Mouse (Mus musculus) mature B cell (primary cell): ENCODE results near the gene Cipc.

Source experiments
- in situ Hi-C: fragments of 300-500 bp; cut with MboI; formaldehyde crosslinking; loops from 2 replicates; pipeline ENCODE4 v1.14.3; 2019

The Cipc gene

DNA sequence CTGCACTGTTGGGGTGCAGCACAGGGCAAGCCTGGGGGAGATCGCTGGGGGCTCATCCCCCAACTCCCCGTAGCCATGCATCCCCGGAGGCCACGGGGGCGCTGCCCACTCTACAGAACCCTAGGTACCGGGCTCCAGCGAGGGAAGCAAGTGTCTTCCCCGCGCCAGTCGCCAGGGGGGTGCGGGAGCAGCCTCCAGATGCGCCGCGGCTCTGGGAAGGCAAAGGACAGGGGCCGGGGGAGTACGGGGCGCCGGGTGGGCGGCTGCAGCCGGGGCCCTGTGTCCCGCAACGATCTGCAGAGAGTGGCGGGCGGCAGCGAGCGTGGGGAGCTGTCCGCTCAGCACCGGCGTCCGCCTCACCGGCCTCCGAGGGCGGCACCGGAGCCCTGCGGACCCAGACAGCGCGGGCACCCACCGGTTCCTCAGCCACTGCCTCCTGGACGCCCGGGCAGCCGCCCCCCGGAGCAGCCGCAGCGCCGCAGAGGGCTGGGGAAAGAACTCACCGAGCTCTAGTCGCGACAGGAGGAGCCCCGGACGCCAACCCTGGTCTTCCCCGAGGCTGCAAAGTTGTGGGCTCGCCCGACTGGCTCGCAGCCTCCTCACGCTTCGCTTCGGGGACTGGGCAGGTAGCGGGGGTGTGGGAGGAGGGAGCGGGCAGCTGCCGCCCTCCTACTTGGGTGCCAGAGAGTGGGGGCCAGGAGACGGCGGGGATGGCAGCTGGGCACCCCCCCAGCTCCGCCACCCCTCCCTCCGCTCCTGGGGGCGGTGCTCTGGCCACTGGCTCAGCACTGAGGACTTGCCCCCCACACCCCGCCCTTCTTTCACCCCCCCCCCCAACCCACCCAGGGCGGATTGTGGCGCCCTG lies 43.3 kb downstream of the Cipc start, which contains the start of gene Zdhhc22:
Gene Zdhhc22, minus strand, starts transcription at position 541 of the 865 bp plus-strand sequence.
- in situ Hi-C loops = no loop called here

DNA sequence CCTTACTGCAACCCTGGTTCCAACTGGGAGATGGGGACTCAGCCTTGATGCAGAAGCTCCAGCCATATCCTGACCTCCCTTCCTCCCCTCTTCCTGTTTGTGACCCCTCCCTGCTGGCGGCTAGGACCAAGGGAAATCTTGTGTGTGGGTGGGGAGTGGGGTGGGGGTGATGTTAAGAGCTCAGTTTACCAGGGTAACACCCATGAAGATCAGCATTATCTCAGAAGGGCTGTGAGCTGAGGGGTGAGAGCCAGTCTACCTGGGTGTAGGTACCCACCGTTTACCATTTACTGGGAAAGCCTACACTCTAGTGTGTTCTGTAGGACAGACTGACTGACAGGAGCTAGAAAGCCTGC lies 43.9 kb downstream of the Cipc start:
- in situ Hi-C loops = no loop called here

DNA sequence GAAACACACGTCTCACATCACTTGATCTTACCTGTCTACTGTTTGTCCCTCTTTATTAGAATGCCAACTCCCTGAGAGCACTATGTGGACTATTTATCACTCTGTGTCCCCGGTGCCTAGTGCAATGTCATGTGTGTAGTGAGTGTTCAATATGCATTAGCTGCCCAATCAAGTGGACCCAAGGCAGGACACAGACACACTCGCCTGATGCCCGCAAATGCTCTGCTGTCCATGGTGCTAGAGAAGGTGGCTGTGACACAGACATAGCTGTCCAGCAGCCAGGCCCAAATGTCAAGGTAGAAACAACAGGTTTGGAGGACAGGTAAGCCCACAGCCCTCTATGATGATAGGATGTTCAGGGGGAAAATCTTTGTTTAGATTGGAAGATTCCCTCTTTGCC lies 47.3 kb downstream of the Cipc start:
- in situ Hi-C loops = no loop called here

DNA sequence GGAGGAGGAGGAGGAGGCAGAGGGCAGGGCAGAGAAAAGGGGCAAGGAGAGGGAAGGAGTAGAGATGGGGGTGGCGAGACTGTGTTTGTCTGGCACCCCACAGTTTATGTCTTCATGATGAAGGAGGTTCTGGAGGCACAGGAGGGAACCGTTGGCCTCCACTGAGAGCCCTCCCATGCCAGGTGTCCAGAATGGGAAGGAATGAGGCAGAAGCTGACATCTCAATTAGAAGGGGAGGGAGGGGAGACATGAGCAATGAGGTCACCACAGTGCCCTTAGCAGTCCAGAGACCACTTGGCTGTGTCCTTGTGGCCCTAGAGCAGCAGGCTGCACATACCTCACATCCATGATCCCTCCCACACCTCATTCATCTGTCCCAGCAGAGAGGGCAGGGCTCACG lies 47.9 kb downstream of the Cipc start:
- in situ Hi-C loops = no loop called here

DNA sequence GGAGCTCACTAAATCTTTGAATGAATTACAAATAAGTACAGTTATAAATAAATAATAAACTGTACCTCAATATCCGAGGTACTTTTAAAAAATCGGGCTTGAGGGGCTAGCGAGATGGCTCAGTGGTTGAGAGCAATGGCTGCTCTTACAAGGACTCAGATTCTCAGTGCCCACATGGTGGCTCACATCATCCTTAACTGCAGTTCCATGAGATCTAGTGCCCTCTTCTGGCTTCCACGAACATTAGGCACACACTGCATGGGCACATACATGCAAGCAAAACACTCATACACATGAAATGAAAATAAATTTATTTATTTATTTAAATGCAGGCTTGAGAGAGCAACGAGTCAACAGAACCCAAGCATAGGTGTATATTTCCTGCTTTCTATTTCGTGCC lies 49.1 kb downstream of the Cipc start:
- in situ Hi-C loops = no loop called here

DNA sequence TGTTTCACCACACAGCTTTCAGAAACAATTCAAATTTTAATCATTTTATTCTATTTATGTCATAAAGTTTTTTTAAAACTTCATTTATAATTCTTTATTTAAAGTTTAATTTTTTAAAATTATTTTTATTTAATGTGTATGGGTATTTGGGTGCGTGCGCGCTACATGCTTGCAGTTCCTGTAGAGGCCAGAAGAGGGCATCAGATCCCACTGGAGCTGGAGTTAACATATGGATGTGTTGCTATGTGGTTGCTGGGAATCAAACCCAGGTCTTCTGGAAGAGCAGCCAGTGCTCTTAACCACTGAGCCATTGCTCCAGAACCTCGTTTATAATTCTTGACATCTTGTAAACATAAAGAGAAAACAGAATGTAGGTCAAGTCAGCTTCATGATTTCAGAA lies 51.9 kb downstream of the Cipc start:
- in situ Hi-C loops = no loop called here

DNA sequence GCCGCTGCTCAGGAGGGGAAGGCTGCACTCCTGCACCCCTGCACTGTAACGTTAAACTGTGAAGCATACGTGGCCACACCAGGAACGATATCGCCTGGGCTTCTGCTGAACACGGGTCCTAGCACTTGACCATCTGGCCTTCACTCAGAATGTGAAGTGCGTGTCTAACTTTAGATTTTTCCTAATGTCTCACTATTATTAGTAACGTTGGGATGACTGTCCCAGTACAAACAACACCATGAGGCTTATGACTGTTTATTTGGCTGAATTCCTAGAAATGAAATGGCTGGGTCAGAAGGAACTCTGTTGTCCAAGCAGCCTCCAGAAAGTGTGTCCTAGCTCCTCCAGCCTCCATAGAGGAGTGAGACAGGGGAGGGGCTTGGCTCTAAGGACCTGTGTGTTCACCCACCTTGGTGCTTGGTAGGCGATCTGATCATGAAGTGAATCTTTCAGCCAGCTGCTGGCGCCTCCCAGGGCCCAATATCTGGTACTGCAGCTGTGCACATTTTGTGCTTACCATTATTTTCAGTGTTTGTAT lies 52.5 kb downstream of the Cipc start:
- in situ Hi-C loops = no loop called here

DNA sequence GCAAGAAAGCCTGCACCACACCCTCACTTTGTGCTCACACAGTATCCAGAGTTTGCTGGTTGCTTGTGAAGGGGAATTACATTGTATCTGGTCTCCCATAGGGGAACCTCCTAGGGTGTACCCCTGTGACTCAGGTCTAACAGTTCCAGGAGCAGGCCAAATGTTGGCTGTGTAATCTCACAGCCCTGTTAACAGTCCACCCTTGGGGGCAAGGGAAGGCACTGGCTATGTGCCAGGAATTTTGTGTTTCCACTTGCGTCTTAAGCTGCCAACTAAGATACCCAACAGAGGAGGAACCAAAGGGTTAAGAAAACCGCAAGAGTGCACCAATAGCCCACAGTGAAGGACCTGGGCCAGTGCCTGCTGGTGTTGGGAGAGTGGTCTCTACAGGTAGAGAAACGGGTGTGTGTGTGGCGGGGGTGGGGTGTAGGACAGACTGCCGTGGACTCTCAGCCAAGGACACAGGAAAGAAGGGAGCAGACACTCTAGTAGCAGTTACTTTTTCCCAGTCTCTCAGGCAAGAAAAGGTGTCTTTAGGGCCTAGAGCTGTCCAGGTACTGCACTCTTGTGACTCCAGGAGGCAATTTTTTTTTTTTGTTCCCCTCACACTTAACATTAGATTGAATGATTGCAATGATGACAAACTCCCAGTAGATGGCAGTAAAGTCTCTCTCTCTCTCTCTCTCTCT lies 53.5 kb downstream of the Cipc start:
- in situ Hi-C loops = no loop called here

DNA sequence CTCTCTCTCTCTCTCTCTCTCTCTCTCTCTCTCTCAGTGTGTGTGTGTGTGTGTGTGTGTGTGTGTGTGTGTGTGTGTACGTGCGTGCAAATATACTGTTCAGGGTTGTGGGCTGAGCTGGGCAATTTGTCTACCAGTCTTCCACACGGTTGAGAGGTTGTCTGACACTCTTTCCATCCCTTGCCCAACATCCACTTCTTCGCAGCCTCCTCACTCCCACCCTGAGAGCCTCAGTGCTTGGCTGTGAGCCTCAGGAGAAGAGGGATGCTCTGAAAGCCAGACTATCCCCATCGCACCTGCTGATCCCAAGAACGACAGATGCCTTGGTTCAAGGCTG lies 54.0 kb downstream of the Cipc start:
- in situ Hi-C loops = no loop called here

DNA sequence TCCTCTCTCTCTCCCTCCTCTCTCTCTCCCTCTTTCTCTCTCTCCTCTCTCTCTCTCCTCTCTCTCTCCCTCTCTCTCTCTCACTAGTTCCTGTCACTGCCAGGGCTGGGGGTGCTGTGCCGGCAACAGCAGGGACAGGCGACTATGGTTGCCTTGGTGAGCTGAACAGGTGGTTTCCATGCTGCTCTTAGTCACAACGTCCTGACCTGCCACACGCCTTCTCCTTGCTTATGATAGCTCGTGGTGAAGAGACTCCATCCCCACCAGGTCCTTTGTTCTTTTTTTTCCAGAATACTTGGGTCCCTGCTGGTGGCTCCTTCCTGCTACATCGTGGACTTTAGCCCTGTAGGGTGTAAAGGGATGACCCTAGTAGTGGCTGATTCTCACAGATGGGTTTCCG lies 55.4 kb downstream of the Cipc start:
- in situ Hi-C loops = no loop called here

DNA sequence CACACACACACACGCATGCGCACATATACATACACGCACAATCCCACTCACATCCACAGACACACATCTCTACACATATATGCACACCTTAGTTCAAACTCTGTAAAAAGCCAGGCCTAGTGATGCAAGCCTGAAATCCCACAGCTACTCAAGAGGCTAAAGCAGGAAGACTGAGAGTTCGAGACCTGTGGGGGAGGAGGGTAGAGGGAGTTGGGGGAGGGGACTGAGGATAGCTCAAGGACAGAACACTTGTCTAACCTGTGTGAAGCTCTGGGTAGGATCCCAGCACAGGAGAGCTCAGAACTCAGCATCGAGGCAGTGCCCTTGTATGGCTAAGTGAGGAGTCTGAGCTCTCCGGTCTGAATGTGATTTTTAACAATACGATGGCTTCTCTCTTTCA lies 56.0 kb downstream of the Cipc start:
- in situ Hi-C loops = no loop called here

DNA sequence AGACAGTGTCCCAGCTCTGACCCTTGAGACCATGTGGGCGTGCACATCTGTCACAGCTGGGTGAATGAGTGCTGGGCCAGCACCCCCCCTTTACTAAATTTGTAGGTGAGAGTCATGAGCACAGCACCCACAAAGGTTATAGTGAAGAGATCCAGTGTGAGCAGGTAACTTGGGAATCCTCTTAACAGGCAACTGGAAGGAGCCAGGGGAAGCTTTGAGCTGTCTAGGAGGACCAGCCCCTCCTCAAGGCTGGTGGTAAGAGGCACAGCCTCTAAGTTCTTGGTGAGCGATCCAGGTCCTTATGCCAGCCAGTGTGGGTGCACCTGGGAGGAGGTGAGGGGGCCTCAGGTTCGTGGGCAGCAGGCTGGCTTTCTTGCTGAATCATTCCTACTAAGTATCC lies 56.8 kb downstream of the Cipc start:
- in situ Hi-C loops = no loop called here

DNA sequence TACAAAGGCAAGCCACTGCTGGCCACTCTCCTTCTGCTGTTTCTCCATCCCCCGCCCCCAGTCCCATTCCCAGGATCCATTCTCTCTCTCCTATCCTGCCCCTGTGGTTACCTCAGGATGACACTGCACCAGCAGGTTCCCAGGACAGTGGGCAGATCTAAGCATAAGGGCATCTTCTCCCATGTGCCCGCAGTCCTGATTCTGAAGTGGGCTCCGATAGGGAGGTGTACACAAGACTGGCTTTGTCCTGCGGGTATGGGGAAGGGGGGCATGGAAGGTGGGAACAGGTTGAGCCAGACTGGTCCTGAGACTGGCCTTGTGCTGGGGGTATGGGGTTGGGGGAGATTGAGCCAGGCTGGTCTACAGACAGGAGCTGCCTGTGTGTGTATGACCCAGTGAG lies 57.8 kb downstream of the Cipc start:
- in situ Hi-C loops = no loop called here
